Mouse (Mus musculus) spleen, adult 2 months (tissue): Measurements from ENCODE around the gene Kmt2e. TPM values are rescaled to one million over a fixed set of nuclear protein-coding genes. Genes with fewer than 3 reads are reported as not detected.
A peak's percentile ranks its signal among the peaks of the same experiment; 100 is the strongest.

Experiments
- DNase-seq, 2 experiments: peaks; one replicate each; pipeline versions ENCODE4 v3.0.0 to v3.0.0-alpha.2; 2012 to 2021; ENCODE audit warnings: low spot score in 2 of 2, low read depth in 1 of 2
- H3K27ac ChIP-seq: fragments of 200-500 bp; 2 replicates; pipeline ENCODE4 v1.5.1; 2012; ENCODE audit warnings: low read length, inconsistent platforms; ENCODE audit not compliant: insufficient read depth
- H3K27me3 ChIP-seq: fragments of 200-500 bp; 2 replicates; pipeline ENCODE4 v1.6.1; 2012; ENCODE audit warnings: mild to moderate bottlenecking, moderate library complexity, low read length, inconsistent platforms; ENCODE audit not compliant: control insufficient read depth, insufficient read depth
- H3K36me3 ChIP-seq: fragments of 200-500 bp; 2 replicates; pipeline ENCODE4 v1.6.1; 2012; ENCODE audit warnings: mild to moderate bottlenecking, low read length, inconsistent platforms; ENCODE audit not compliant: control insufficient read depth, insufficient read depth
- H3K4me1 ChIP-seq: fragments of 200-500 bp; 2 replicates; pipeline ENCODE4 v1.6.1; 2011; ENCODE audit warnings: inconsistent platforms; ENCODE audit not compliant: control insufficient read depth, insufficient read depth, insufficient read length
- H3K4me3 ChIP-seq: fragments of 200-500 bp; 2 replicates; pipeline ENCODE4 v1.5.1; 2011; ENCODE audit warnings: mild to moderate bottlenecking, inconsistent platforms; ENCODE audit not compliant: insufficient read depth, insufficient read length; ENCODE audit errors: extremely low read depth
- CTCF ChIP-seq: fragments of 200-500 bp; IDR thresholded peaks from 2 replicates; pipeline ENCODE4 v1.5.1; 2011; ENCODE audit warnings: mild to moderate bottlenecking, inconsistent platforms; ENCODE audit not compliant: insufficient read depth, insufficient read length, insufficient replicate concordance; ENCODE audit errors: extremely low read depth
- POLR2A ChIP-seq: fragments of 200-500 bp; IDR thresholded peaks from 2 replicates; pipeline ENCODE4 v1.6.1; 2011; ENCODE audit warnings: low read depth, low read length, inconsistent platforms
- WGBS: fragments of 180-500 bp; shearing (Covaris S2); methylation state at CpG from one replicate; pipeline ENCODE4 v1.1.7; 2018; 5-methylcytosine and 5-hydroxymethylcytosine counted together
- polyA plus RNA-seq: library from polyadenylated mRNA; depleted of rRNA; stranded (reverse); fragments of >200 nt; gene quantifications from 2 replicates; pipeline ENCODE4 v1.2.3, GENCODE M21; 2012

Kmt2e gene
- polyA plus RNA-seq, 1 experiment = 25.3 TPM

GRCm38 (mm10) chr5:23432708-23433645 is 1.3 kb upstream of the Kmt2e start:
- peaks cover 2% of the 10 kb centered on the region; the same call in 1 of the 2 replicates for H3K4me1 ChIP-seq
- H3K36me3 ChIP-seq = no peaks in the 10 kb centered on the region
- TF ChIP-seq POLR2A (peak; percentile 87), CTCF (no peak)
- WGBS = under 1% methylated on average over 61 of the region's 61 CpGs
- DNase-seq = peak; percentile 96 to 98
- no peaks in the 10 kb centered on the region for H3K27me3 ChIP-seq
- peak overlapping the region; percentile 93 for H3K4me3 ChIP-seq
- H3K27ac ChIP-seq = peak overlapping the region; percentile 99

GRCm38 (mm10) chr5:23434598-23435481 is 599 bp downstream of the Kmt2e start:
- WGBS = 1% methylated on average over 46 of the region's 46 CpGs
- Histone ChIP-seq H3K27ac (peak overlapping the region; percentile 98), H3K4me3 (peak overlapping the region; percentile 93), H3K36me3 (no peaks in the 10 kb centered on the region), H3K4me1 (peaks cover 2% of the 10 kb centered on the region; the same call in 1 of the 2 replicates), H3K27me3 (no peaks in the 10 kb centered on the region)
- peak in 1 of 2 experiments; percentile 47 for DNase-seq
- TF ChIP-seq CTCF = no peak
- TF ChIP-seq POLR2A = 0 out of 2 replicates have a peak, but pooled peaks have one; percentile 24

GRCm38 (mm10) chr5:23435482-23436125 is 1.4 kb downstream of the Kmt2e start:
- peak overlapping the region; percentile 93 for H3K4me3 ChIP-seq
- TF ChIP-seq CTCF (no peak), POLR2A (no peak; the same call in 1 of the 2 replicates)
- WGBS = under 1% methylated on average over 13 of the region's 13 CpGs
- peaks cover 2% of the 10 kb centered on the region; the same call in 1 of the 2 replicates for H3K4me1 ChIP-seq
- H3K27me3 ChIP-seq = no peaks in the 10 kb centered on the region
- peak overlapping the region; percentile 98 for H3K27ac ChIP-seq
- no peak for DNase-seq
- H3K36me3 ChIP-seq = no peaks in the 10 kb centered on the region

GRCm38 (mm10) chr5:23436735-23437134 is 2.5 kb downstream of the Kmt2e start:
- WGBS = 11% methylated on average over 2 of the region's 2 CpGs

GRCm38 (mm10) chr5:23439857-23440256 is 5.6 kb downstream of the Kmt2e start:
- WGBS = 85% methylated on average over 3 of the region's 3 CpGs
- Histone ChIP-seq H3K4me1 (peaks cover 3% of the 10 kb centered on the region; the same call in 1 of the 2 replicates), H3K36me3 (no peaks in the 10 kb centered on the region), H3K27ac (no peak overlapping the region), H3K27me3 (no peaks in the 10 kb centered on the region), H3K4me3 (no peak overlapping the region)
- DNase-seq = no peak
- no peak for TF ChIP-seq CTCF
- no peak for TF ChIP-seq POLR2A

More at GRCm38 (mm10) chr5:23436735-23437134, 2.5 kb downstream of the Kmt2e start:
- TF ChIP-seq POLR2A (no peak), CTCF (no peak)
- Histone ChIP-seq H3K4me3 (peak overlapping the region; percentile 5; the same call in 1 of the 2 replicates), H3K4me1 (no peaks in the 10 kb centered on the region; the same call in 1 of the 2 replicates), H3K27ac (no peak overlapping the region), H3K36me3 (no peaks in the 10 kb centered on the region), H3K27me3 (no peaks in the 10 kb centered on the region)
- no peak for DNase-seq

GRCm38 (mm10) chr5:23440572-23440971 is 6.3 kb downstream of the Kmt2e start:
- Histone ChIP-seq H3K27ac (no peak overlapping the region), H3K4me1 (peaks cover 3% of the 10 kb centered on the region; the same call in 1 of the 2 replicates), H3K4me3 (no peak overlapping the region), H3K36me3 (no peaks in the 10 kb centered on the region), H3K27me3 (no peaks in the 10 kb centered on the region)
- DNase-seq = no peak
- no peak for TF ChIP-seq CTCF
- no peak for TF ChIP-seq POLR2A
